Mouse (Mus musculus) thymus, postnatal 10 days (tissue): ENCODE results near the gene Derl3.

ENCODE experiments used
- DNase-seq, 2 experiments: peaks; one replicate each; pipeline ENCODE4 v3.0.0; 2021; ENCODE audit warnings: low spot score in 2 of 2

Gene Derl3

DNA sequence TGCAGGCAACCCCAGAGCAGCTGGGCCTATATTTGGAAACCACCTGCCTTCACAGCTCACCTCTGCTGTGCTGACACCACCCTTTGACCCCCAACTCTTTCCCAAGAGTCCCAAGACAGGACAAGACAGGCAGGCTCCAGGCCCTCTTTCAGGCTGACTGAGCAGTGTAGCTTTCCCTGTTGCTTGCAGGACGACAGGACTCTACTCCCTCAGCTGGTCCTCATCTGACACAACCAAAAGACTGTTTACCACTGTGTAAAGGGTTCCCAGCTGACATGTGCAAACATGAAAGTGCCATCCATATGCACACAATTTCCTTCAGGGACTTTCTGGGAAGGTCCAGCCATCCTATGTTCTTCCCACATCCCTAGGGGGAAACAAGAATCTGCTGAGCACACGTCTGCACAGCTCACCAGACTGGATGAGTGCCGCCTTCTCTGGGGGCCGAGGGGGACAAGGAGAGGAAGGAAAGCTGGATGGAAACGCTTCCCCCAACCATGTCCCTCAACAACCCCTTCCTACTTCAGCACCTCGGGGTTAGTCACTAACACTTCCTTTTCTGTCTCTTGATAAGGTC is 19.9 kb downstream of the Derl3 start:
- DNase-seq, result no peak

DNA sequence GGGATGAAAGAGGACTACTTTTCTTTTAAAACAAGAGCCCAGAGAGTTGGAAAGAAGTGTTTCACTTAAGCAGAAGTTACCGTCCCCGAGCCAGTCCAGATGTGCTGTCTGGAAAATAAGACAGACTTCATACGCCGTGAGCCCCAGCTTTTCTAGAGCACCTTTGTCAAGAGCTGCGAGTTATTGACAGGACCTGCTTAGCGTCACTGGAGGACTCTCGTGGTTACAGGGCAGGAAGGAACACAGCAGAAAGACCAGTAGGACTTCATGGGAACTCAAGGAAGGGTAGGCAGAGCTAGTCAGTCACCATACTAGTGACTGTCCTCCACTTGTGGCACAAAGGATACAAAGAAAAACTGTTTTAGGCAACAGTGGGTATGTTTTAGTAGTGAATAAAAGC is 22.3 kb downstream of the Derl3 start:
- no peak for DNase-seq

DNA sequence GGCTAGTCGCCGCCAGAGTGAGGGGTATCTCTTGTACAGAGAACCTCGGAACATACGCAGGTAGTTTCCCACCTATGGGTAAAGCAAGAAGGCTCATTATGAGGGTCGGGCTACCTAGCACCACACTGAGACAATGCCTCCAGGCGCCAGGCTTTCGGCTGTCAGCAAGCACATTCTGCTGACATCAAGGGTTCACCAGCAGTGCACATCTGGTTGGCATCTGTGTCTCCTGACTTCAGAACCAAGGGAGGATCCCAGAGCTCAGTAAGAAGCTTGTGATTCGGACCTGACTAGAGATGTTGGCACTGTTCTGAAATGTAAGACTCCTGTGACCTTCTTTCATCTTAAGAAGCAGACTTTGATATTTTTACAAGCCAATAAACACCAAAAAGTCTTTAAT is 23.6 kb downstream of the Derl3 start:
- no peak for DNase-seq

DNA sequence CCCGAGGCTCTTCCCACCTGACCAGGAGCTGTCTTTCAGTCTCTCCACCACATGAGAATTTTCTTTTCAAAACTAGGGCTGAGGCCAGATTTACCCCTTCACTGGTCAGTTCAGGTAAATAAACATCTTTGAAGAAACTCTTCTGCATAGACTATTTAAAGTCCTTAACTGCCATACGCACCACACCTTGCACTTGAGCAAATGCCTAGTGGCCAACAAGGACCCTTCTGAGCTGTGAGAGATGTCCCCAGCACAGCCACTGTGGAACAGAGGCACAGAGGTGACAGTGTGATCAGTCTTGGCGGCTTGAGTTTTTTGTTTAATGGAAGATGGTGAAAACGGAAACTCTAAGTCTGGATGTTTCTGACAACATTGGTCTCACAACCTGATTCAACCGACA is 25.8 kb downstream of the Derl3 start:
- no peak for DNase-seq

DNA sequence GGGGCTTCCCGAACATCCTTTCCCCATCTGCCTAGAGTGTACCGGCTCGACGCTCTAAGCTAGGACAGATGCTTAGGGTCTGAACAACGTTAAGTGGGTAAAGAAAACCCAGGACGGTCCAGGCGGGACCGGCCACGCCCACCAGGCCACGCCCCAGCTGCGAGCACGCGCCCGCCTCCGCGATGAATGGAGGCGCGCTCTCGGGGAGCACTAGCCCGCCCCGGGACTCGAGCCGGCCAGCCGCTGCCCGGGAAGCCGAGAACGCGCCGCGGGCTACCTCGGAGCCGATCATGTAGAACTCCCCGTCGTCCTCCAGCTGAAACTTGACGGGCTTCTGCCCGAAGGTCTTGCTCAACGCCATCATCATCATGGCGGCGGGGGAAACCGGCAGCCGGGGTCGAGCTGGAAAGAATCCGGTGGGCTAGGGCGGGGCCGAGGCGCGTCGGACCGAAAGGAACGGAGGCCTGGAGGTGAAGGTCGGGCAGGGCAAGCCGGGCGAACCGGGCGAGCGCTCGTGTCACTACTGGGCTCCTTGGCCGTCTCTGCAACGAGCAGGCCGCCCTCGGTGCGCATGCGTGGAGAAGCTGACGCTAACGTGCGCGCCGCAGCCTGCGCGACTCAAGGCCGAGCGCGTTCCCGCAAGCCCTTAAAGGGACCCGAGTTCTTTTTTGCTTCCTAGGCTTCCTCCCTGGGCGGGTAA is 28.0 kb downstream of the Derl3 start, which contains the start of gene Smarcb1:
TSS of gene Smarcb1 (minus strand) at position 592 of the 700 bp plus-strand sequence.
- peak; percentile 87 to 92 for DNase-seq

DNA sequence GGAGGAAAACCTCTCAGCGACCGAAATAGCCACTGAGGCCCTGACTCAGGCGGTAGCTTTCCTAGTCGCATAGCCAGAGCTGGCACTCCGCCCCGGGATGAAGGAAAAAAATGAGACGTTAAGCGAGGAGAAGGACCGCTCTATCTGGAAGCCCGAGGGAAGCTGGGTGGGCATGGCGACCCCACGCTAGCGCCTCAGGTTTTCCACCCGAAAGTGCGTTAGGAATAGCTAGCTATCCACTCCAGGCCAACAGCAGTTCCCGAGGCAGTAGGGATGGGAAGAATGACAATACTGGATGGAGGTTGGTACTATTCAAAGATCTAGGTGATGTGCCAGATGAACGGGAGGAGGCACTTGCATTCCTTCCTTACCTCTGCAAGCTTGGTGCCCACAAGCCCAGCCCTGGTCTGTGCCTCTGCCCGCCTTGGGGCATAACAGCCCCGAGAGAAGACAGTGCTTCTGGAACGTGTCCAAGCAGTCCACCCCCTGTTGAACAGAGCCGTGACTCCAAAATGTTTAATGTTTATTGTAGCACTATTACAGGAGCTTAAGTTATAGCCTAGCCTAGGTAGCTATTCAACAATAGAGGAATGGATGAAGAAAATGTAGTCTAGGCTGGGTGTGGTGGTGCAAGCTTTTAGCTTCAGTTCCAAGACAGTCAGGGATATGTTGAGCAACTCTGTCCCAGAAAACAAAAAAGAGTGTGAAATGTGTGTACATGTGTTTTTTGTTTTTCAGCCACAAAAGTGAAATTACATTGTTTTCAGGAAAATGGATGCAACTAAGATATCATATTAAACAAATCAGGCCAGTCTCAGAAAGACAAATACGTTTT is 28.7 kb downstream of the Derl3 start:
- DNase-seq, result peak in 1 of 2 experiments; percentile 16

DNA sequence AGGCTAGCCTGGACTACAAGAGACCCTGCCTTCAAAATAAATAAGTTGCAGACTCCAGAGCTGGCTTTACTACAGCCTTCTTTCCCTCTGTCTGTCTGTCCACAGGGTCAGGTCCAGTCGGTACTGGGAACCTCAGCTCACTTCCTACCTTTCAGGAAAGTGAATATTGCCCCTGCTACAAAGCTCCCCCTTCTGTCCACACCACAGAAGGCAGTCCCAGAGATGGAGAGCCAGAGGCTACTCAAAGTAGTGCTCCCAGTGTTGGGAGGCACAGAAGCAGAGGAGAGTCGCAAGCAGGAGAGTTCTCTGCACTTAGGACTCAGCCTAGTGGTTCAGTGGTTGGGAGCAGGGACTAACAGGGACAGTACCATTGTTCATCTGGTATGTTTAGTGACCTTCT is 31.1 kb downstream of the Derl3 start:
- no peak for DNase-seq

DNA sequence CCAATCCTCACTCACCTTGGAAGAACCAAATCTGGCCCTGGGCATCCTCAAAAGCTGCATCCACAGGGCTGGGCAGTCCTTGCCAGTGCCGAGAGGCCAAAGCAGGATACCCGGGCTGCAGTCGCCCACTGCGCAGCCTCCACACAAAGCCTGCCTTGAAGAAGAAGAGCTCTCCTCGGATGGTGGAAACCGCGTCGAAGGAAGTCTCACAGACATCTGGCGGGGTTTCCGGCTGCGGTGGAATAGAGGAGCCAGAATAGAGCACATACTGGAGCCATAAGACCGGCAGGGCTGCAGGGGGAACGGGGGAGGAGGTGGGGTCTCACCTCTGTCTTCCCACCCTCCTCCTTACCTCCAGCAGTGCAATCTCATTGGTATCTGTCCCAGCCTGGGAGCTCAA is 33.2 kb downstream of the Derl3 start:
- DNase-seq, result peak in 1 of 2 experiments; percentile 27

DNA sequence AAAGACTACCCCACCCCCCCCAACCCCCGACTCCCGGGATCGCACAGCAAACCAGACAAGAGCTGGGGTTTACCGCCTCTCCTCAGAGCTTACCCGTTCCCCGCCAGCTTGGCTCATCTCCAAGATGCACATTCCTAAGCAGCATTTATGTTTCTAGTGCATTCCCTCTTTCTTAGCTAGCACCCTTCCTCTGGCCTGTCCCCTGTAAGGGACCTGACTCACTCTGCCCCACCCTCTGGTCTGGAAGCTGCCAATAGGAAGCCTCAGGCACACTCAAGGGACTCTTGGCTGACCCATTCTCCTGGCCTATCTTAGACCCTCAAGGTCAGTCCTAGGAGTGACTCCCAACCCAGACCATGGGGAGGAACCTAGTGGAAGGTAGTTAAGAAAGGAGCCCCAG is 37.1 kb downstream of the Derl3 start:
- no peak for DNase-seq

DNA sequence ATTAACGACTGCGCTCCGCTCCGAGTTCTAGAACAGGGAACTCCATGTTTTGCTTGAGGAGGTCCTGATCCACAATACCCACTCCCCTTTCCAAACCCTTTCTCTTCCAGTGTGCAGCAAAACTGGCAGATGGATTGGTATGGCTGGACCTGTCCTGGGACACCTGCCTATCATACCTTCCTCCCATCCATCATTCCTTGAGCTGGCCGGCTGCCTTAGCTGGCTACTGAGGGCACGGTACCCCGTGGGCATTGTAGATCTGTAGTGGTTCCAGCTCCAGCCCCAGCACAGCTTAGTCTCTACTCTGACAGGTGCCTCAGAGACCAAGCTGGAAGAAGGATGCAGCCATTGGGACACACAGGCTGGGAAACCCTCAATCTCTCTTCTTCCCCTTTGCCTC is 38.1 kb downstream of the Derl3 start:
- DNase-seq, result no peak

DNA sequence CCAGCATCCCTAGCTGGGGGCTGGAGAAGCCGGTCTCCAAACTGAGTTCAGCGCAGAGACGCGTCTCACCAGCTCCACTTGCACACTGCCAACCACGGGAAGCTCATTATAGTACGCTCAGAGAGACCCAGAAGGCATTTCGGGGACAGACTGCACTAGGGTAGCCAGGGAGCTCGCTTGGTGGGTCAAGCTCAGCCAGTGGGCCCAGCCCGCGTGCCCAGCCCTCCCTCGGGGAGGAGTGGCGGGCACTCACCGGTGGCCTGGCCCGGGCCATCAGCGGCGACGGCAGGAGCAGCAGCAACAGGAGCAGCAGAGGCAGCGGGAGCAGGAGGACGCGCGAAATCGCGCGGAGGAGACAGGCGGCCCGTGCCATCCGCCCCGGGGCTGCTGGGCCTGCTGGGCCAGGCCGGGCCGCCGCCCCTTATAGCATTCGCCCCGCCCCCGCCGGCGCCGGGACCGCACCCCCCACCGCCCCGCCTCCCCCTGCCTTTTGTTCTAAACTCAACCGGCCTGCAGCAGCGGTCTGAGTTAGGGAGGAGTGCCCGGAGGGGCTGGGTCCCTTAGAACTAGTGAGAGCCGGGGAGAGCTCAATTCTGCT is 39.0 kb downstream of the Derl3 start:
- DNase-seq, result peak in 1 of 2 experiments; percentile 31

DNA sequence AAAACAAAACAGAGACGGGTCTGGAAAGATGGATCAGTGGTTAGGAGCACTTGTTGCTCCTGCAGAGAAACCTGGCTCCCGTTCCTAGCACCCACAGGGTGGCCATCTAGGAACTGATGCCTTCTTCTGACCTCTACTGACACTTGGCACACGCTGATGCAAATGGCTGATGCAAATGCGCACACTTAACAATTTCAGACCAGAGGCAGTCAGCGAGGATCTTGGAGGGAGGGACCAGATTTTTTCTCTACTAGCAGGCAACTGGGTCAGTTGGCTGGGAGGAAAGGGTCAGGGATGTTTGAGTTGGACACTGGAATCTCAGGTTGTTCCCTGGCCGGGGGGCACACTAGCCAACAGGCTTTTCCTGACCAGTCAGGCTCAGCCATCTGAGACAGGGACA is 39.7 kb downstream of the Derl3 start, which contains the start of gene Chchd10:
TSS of gene Chchd10 (plus strand) at position 240 of the 400 bp plus-strand sequence.
- DNase-seq, result no peak

DNA sequence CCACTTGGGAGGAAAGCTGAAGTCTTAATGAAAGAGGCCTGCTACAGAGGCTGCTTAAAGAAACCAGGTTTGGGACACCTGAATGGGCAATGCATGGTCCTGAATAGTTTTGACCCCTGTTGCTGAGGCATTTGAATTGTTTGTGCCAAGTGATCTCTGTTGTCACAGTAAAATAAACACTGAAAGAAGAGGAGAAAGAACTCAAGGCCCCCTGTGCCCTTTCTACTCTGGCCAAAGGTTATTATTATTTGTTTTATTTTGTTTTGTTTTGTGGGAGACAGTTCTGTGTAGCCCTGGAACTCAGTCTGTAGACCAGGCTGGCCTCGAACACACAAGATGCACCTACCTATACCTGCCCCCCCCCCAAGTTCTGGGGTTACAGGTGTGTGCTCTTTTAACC is 41.8 kb downstream of the Derl3 start:
- DNase-seq, result no peak

DNA sequence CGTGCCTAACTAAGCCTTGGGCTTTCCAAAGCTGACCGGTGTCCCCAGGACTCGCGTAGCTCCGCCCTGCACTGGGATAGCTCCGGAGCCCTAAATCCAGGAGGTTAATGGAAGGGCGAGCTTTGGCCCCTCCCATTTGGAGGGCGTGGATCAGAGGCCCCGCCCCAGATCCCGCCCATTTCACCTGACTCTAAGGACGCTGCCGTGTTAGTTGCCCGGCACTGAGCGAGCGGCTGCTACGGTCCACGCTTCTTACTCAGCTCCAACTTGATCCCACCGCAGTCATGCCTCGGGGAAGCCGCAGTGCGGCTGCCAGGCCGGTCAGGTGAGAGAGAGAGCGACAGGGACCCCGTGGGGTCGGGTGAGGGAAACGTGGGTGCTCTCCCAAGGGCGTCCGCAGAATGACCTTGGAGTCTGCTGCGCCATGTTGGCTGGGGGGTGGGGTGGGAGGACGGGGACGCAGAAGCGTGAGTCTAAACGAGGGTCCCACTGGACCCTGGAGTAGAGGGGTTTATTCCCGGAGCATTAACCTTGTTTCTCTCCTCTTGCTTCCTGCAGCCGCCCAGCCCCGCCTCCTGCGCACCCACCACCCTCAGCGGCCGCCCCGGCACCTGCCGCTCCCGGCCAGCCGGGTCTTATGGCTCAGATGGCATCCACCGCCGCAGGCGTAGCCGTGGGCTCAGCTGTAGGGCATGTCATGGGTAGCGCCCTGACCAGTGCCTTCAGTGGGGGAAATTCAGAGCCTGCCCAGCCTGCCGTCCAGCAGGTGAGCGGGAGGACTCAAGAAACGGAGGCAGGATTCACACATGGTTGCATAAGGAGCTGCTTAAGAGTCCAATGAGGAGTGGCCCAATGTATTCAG is 42.7 kb downstream of the Derl3 start, which contains the start of gene Mmp11:
TSS of gene Mmp11 (minus strand) at position 817 of the 862 bp plus-strand sequence.
- peak; percentile 43 to 44 for DNase-seq

DNA sequence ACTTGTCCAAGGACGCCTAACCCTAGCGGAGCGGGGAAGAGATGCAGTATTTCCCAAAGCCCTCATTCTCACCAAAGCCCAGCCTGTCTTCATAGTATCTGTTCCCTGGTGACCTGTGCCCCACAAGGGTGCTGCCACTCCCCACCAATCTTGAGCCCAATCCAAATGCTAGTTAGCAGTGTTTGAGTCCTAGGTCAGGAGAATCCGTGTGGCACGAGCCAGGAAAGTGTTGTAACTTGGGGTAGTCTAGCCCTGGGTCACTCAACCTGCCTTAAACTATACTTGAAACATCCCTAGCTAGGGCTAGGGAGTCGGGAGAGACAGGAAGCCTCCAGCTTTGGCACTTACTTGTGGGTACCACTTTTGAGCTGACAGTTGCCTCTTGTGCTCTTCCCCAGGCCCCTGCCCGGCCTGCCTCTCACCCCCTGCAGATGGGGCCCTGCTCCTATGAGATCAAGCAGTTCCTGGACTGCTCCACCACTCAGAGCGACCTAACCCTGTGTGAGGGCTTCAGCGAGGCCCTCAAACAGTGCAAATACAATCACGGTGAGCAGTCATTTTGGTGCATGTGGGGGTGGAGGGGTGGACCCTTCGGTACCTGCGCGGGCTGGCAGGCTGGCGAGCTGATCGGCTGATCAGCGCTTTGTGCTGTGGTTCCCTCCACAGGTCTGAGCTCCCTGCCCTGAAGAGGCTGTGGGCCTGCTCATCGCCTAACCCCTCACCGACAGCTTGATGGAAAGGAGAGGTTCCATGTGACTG is 43.9 kb downstream of the Derl3 start:
- DNase-seq, result no peak

DNA sequence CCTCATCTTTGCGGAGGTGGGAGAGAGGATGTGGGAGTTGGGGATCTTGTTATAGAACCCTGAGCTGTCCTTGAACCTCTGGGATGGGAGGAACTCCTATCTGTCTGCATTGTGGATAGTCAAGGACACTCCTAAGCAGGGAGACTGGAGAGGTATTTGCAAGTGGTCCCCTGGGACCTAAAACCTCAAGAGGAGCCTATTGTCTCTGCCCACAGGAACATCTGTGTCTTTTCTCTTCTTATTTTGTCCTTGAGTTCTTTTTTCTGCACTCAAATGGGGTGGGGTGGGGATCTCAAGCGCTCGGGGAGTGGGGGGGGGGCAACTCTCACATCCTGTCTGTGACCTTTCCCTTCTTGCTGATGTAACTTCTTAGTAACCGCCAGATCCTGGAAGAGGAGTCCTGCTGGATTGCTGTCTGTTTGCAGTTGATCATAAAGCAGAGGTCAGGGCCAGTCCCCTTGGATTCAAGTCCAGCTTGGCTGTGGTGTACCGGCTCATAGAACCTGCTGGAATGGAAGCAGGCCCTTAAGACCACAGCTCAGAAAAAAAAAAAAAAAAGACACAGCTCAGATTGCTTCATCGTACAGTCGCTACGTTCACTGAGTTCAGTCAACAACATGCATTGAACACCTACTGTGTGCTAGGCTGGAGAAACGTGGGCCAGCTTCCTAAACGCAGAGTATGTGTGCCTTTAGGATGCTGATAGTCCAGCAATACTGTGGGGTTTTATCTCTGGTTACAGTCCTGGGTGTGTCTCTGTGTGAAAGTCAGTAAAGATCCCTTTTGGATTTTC is 44.8 kb downstream of the Derl3 start:
- no peak for DNase-seq

DNA sequence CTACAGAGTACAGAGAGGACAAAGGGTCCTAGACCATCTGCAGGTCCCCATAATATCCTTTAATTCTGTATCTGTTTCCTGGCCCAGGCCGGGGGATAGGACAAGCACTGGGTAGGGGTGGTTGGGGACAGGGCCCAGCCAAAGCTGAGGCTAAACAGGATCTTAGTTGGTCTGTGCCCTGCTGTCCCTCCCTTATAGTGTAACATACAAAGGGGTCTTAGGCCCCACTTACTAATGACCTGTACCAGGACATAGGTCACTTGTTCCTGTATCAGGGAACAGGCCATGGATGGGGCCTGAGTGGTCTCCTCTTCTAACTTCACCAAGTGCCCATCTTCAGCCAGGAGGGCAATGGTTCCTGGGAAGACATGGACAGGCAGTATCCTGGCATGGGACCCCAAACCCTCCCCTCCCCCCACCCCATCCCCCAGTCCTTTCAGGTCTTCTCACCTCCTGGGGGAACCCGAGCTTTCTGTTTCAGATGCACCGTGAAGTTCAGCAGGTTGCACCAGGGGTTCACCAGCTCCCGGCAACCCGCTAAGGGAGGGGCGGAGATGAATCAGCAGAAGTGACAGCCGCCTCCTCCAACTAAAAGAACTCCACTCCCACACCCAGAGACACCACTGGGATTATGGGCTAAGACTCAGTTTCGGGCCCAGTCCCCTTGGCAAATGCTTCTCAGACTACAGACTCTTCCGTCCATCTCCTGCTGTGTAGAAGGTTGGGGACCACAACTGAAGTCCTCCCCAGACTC is 46.4 kb downstream of the Derl3 start:
- no peak for DNase-seq

DNA sequence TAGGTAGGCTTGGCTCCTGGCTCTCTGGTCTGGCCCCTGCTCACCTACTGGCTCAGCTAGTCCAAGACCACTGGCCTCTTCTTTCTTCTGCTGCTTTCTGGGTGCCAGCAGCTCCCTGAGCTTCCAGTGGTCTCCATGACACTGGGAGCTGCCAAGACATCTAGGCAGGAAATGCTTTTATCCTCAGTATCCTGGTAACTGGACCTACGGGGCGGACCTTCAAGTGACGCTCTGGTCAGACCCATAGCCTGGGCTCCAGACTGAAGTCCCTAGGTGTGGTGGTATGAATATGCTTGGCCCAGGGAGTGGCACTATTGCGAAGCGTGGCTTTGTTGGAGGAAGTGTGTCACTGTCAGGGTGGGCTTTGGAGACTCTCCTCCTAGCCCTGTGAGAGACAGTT is 47.3 kb downstream of the Derl3 start, which contains the start of gene Gm867:
TSS of gene Gm867 (minus strand) at position 153 of the 400 bp plus-strand sequence.
- no peak for DNase-seq
